Mouse (Mus musculus): ENCODE data around the gene Slc7a6. TPM values are rescaled to one million over a fixed set of nuclear protein-coding genes. Genes with fewer than 3 reads are reported as not detected.

The Slc7a6 gene
- total RNA-seq, 4 experiments from 2014 or later: 18.6 to 27.4 (median 23.4) TPM

Other genes with a start within 250 kb of the Slc7a6 start
- 1 to 10 TPM in 1 of 4 experiments, under 1 TPM in 2, not detected in 1; 0.67 to 1.2 (median 0.98) TPM for gene Ctrl, start 235.0 kb upstream of the Slc7a6 start, total RNA-seq (2022)
- gene Psmb10, start 230.4 kb upstream of the Slc7a6 start, total RNA-seq (2022): 10 to 100 TPM; 82.5 to 92.6 (median 90.1) TPM
- gene Lcat, start 225.5 kb upstream of the Slc7a6 start, total RNA-seq (2022): 10 to 100 TPM; 19.5 to 27.1 (median 23.5) TPM
- gene Slc12a4, start 202.8 kb upstream of the Slc7a6 start, total RNA-seq (2022): 10 to 100 TPM; 18.8 to 23.8 (median 20.6) TPM
- under 1 TPM in 1 of 4 experiments, not detected in 3; 0.23 TPM for gene Dpep3, start 189.4 kb upstream of the Slc7a6 start, total RNA-seq (2022)
- gene Dus2, start 177.5 kb upstream of the Slc7a6 start, total RNA-seq (2022): 10 to 100 TPM; 18.0 to 23.1 (median 20.5) TPM
- under 1 TPM in 1 of 4 experiments, not detected in 3; 0.57 TPM for gene Dpep2nb, start 162.9 kb upstream of the Slc7a6 start, total RNA-seq (2022)
- 10 to 100 TPM; 13.9 to 16.8 (median 14.8) TPM for gene Ddx28, start 157.0 kb upstream of the Slc7a6 start, total RNA-seq (2022)
- gene Nfatc3, start 110.0 kb upstream of the Slc7a6 start, total RNA-seq (2022): 10 to 100 TPM; 12.9 to 15.5 (median 14.7) TPM
- under 1 TPM in 3 of 4 experiments, not detected in 1; 0.19 to 0.87 (median 0.70) TPM for gene Esrp2, start 31.9 kb upstream of the Slc7a6 start, total RNA-seq (2022)
- gene Pla2g15, start 18.5 kb upstream of the Slc7a6 start, total RNA-seq (2022): 10 to 100 TPM; 23.4 to 31.5 (median 26.9) TPM
- gene Slc7a6os, start 42.1 kb downstream of the Slc7a6 start, total RNA-seq (2022): 10 to 100 TPM; 24.6 to 29.9 (median 29.5) TPM
- gene Prmt7, start 42.1 kb downstream of the Slc7a6 start, total RNA-seq (2022): 10 to 100 TPM; 33.4 to 38.7 (median 36.3) TPM
- gene Smpd3, start 169.1 kb downstream of the Slc7a6 start, total RNA-seq (2022): 10 to 100 TPM; 65.8 to 76.1 (median 71.5) TPM
- gene Zfp90, start 246.5 kb downstream of the Slc7a6 start, total RNA-seq (2022): 10 to 100 TPM; 11.8 to 13.6 (median 12.9) TPM